Mouse (Mus musculus): Measurements from ENCODE around the gene Rnf10. TPM values are rescaled to one million over a fixed set of nuclear protein-coding genes. Genes with fewer than 3 reads are reported as not detected.
A peak's percentile ranks its signal among the peaks of the same experiment; 100 is the strongest.

Rnf10 gene
- polyA plus RNA-seq, 1 experiment, result 220 TPM

- Histone ChIP-seq H3ac (ENCODE audit: control insufficient read depth, insufficient read length) (no peak overlapping the region), H3K27me3 (ENCODE audit: control insufficient read depth, insufficient read depth, insufficient read length) (no peaks in the 10 kb centered on the region), H3K4me3 (no peak overlapping the region), H3K79me2 (ENCODE audit: control insufficient read depth, insufficient read depth) (no peaks in the 10 kb centered on the region), H3K4me2 (ENCODE audit: low read depth) (no peak overlapping the region), H3K36me3 (ENCODE audit: control insufficient read depth, insufficient read depth) (peaks cover 33% of the 10 kb centered on the region)
- TF ChIP-seq TCF12 (IDR thresholded peaks at IDR 0.05; ENCODE audit: insufficient read depth, poor library complexity, severe bottlenecking), result no peak
- peak; percentile 24 for TF ChIP-seq POLR2AphosphoS2 (IDR thresholded peaks at IDR 0.05; ENCODE audit: insufficient read length, low read depth)
- no peak for TF ChIP-seq MAX (IDR thresholded peaks at IDR 0.05; ENCODE audit: low read depth)
- TF ChIP-seq TCF3 (IDR thresholded peaks at IDR 0.05; ENCODE audit: insufficient read length, low read depth), result no peak
- TF ChIP-seq MYOG (IDR thresholded peaks at IDR 0.05; ENCODE audit: control insufficient read depth in 1 of 3, insufficient read depth in 1 of 3, insufficient read length in 2 of 3, low read depth in 2 of 3), result no peak
Measured at GRCm38 (mm10) chr5:115240191-115240590, 32.5 kb downstream of the Rnf10 start.

GRCm38 (mm10) chr5:115238729-115239195, 33.9 kb downstream of the Rnf10 start:
- H3K4me3 ChIP-seq, result peak overlapping the region; percentile 32
- H3K79me2 ChIP-seq (ENCODE audit: control insufficient read depth, insufficient read depth), result no peaks in the 10 kb centered on the region
- peak overlapping the region; percentile 45 for H3ac ChIP-seq (ENCODE audit: control insufficient read depth, insufficient read length)
- TF ChIP-seq REST (IDR thresholded peaks at IDR 0.05; ENCODE audit: insufficient read depth, insufficient read length), result no peak
- TF ChIP-seq POLR2AphosphoS2 (IDR thresholded peaks at IDR 0.05; ENCODE audit: insufficient read length, low read depth), result no peak
- no peak for TF ChIP-seq POLR2A (IDR thresholded peaks at IDR 0.05; ENCODE audit: insufficient read length, low read depth)
- no peak for TF ChIP-seq MYOG (IDR thresholded peaks at IDR 0.05; ENCODE audit: control insufficient read depth in 1 of 3, insufficient read depth in 1 of 3, insufficient read length in 2 of 3, low read depth in 2 of 3)
- TF ChIP-seq E2F4 (IDR thresholded peaks at IDR 0.05; ENCODE audit: insufficient read depth), result no peak
- TF ChIP-seq MYOD1 (IDR thresholded peaks at IDR 0.05; ENCODE audit: control insufficient read depth in 1 of 3, insufficient read length in 2 of 3, low read depth in 2 of 3), result no peak
- TF ChIP-seq TCF3 (IDR thresholded peaks at IDR 0.05; ENCODE audit: insufficient read length, low read depth), result no peak
- TF ChIP-seq CEBPB (IDR thresholded peaks at IDR 0.05; ENCODE audit: insufficient read depth, poor library complexity, severe bottlenecking), result no peak
- TF ChIP-seq SRF (IDR thresholded peaks at IDR 0.05; ENCODE audit: control insufficient read depth, insufficient read length, low read depth), result no peak
- no peak for TF ChIP-seq MAX (IDR thresholded peaks at IDR 0.05; ENCODE audit: low read depth)
- H3K27me3 ChIP-seq (ENCODE audit: control insufficient read depth, insufficient read depth, insufficient read length), result no peaks in the 10 kb centered on the region
- H3K36me3 ChIP-seq (ENCODE audit: control insufficient read depth, insufficient read depth), result peaks cover 21% of the 10 kb centered on the region
- H3K4me2 ChIP-seq (ENCODE audit: low read depth), result peak overlapping the region; percentile 97

- peaks cover 16% of the 10 kb centered on the region for H3K36me3 ChIP-seq (ENCODE audit: control insufficient read depth, insufficient read depth)
- no peaks in the 10 kb centered on the region for H3K79me2 ChIP-seq (ENCODE audit: control insufficient read depth, insufficient read depth)
- peak overlapping the region; percentile 97 for H3K4me2 ChIP-seq (ENCODE audit: low read depth)
- peak overlapping the region; percentile 45 for H3ac ChIP-seq (ENCODE audit: control insufficient read depth, insufficient read length)
- peak overlapping the region; percentile 32 for H3K4me3 ChIP-seq
- TF ChIP-seq POLR2A (IDR thresholded peaks at IDR 0.05; ENCODE audit: insufficient read length, low read depth), result peak; percentile 90
- TF ChIP-seq POLR2AphosphoS2 (IDR thresholded peaks at IDR 0.05; ENCODE audit: insufficient read length, low read depth), result peak; percentile 97
- no peak for TF ChIP-seq MAX (IDR thresholded peaks at IDR 0.05; ENCODE audit: low read depth)
- peak; percentile 25 for TF ChIP-seq SRF (IDR thresholded peaks at IDR 0.05; ENCODE audit: control insufficient read depth, insufficient read length, low read depth)
- peak in 1 of 3 experiments; percentile 42 for TF ChIP-seq MYOD1 (IDR thresholded peaks at IDR 0.05; ENCODE audit: control insufficient read depth in 1 of 3, insufficient read length in 2 of 3, low read depth in 2 of 3)
- TF ChIP-seq USF1 (IDR thresholded peaks at IDR 0.05; ENCODE audit: low read depth), result no peak
- TF ChIP-seq MYOG (IDR thresholded peaks at IDR 0.05; ENCODE audit: control insufficient read depth in 1 of 3, insufficient read depth in 1 of 3, insufficient read length in 2 of 3, low read depth in 2 of 3), result peak in 2 of 3 experiments; percentile 2 to 39
- H3K27me3 ChIP-seq (ENCODE audit: control insufficient read depth, insufficient read depth, insufficient read length), result no peaks in the 10 kb centered on the region
Measured at GRCm38 (mm10) chr5:115237803-115238728, 34.6 kb downstream of the Rnf10 start.

GRCm38 (mm10) chr5:115235786-115236263, 36.9 kb downstream of the Rnf10 start, which contains the start of gene Pop5:
TSS of gene Pop5 (plus strand) at chr5:115235836.
- peak within 1 kb of the TSS; percentile 73 for H3ac ChIP-seq (ENCODE audit: control insufficient read depth, insufficient read length)

GRCm38 (mm10) chr5:115235323-115235771, 37.4 kb downstream of the Rnf10 start:
- H3ac ChIP-seq (ENCODE audit: control insufficient read depth, insufficient read length), result peak overlapping the region; percentile 73
- peak in 1 of 3 experiments; percentile 12 for TF ChIP-seq MYOD1 (IDR thresholded peaks at IDR 0.05; ENCODE audit: control insufficient read depth in 1 of 3, insufficient read length in 2 of 3, low read depth in 2 of 3)
- no peak for TF ChIP-seq POLR2AphosphoS2 (IDR thresholded peaks at IDR 0.05; ENCODE audit: insufficient read length, low read depth)
- no peak for TF ChIP-seq MYOG (IDR thresholded peaks at IDR 0.05; ENCODE audit: control insufficient read depth in 1 of 3, insufficient read depth in 1 of 3, insufficient read length in 2 of 3, low read depth in 2 of 3)
- peak; percentile 41 for TF ChIP-seq POLR2A (IDR thresholded peaks at IDR 0.05; ENCODE audit: insufficient read length, low read depth)
- peak overlapping the region; percentile 80 for H3K4me2 ChIP-seq (ENCODE audit: low read depth)
- no peaks in the 10 kb centered on the region for H3K27me3 ChIP-seq (ENCODE audit: control insufficient read depth, insufficient read depth, insufficient read length)
- no peaks in the 10 kb centered on the region for H3K79me2 ChIP-seq (ENCODE audit: control insufficient read depth, insufficient read depth)
- H3K4me3 ChIP-seq, result peak overlapping the region; percentile 55
- peaks cover 5% of the 10 kb centered on the region for H3K36me3 ChIP-seq (ENCODE audit: control insufficient read depth, insufficient read depth)

More at GRCm38 (mm10) chr5:115235786-115236263, 36.9 kb downstream of the Rnf10 start, which contains the start of gene Pop5:
- peak within 1 kb of the TSS; percentile 55 for H3K4me3 ChIP-seq
- peaks cover 10% of the 10 kb centered on the region for H3K36me3 ChIP-seq (ENCODE audit: control insufficient read depth, insufficient read depth)
- no peaks in the 10 kb centered on the region for H3K27me3 ChIP-seq (ENCODE audit: control insufficient read depth, insufficient read depth, insufficient read length)
- TF ChIP-seq POLR2AphosphoS2 (IDR thresholded peaks at IDR 0.05; ENCODE audit: insufficient read length, low read depth), result peak; percentile 21
- peak; percentile 87; the same call in 1 of the 2 replicates for TF ChIP-seq CEBPB (IDR thresholded peaks at IDR 0.05; ENCODE audit: insufficient read depth, poor library complexity, severe bottlenecking)
- TF ChIP-seq MYOD1 (IDR thresholded peaks at IDR 0.05; ENCODE audit: control insufficient read depth in 1 of 3, insufficient read length in 2 of 3, low read depth in 2 of 3), result no peak
- no peaks in the 10 kb centered on the region for H3K79me2 ChIP-seq (ENCODE audit: control insufficient read depth, insufficient read depth)
- H3K4me2 ChIP-seq (ENCODE audit: low read depth), result peak within 1 kb of the TSS; percentile 80

Data from myocyte (in vitro differentiated cells).